Mouse (Mus musculus) stomach, postnatal 0 days (tissue): ENCODE measurements around the gene Epor.

Source experiments
- CTCF ChIP-seq: IDR thresholded peaks from 2 replicates; pipeline ENCODE4 v1.5.1; 2016; ENCODE audit warnings: antibody characterized with exemption, low read depth, mild to moderate bottlenecking, moderate library complexity
- EP300 ChIP-seq: optimal IDR thresholded peaks from 2 replicates; pipeline ENCODE3; 2016; ENCODE audit warnings: antibody characterized with exemption

GRCm38 (mm10) chr9:21916851-21917492, 46.3 kb downstream of the Epor start:
- no peak for TF ChIP-seq CTCF
- no peak for TF ChIP-seq EP300
